Mouse (Mus musculus) heart, postnatal 0 days (tissue): ENCODE results near the gene Gm20547.

Source experiments
- CTCF ChIP-seq: IDR thresholded peaks from 2 replicates; pipeline ENCODE4 v1.5.1; 2016; ENCODE audit warnings: antibody characterized with exemption, control low read depth, low read depth
- EP300 ChIP-seq: IDR thresholded peaks from 2 replicates; pipeline ENCODE4 v1.6.1; 2016; ENCODE audit warnings: antibody characterized with exemption, low read depth

DNA sequence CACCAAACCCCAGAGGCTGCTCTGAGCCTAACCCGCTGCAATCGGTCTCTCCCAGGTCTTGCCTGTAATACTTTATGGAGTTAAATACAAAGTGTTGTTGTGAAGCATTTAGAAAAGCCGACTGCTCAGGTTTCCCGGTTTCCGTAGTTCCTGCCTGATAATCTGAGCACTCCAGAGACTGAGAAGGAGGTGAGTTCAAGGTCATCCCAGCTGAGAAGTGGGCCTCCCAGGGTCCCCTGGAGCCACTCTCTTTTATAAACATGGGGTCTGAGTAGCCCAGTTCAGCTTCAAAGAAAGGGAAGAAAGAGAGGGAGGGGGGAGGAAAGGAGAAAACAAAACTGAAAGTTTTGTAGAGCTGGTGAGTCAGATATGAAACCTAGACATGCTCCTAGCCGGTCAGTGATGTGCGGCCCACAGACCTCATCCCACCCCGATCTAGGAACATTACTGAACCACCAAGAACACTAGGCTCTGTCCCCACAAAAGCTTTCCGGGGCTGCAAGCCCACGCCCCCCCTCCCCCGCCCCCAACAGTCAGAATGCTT, 2.4 kb downstream of the Gm20547 start, which contains the start of gene Zbtb12:
- no peak for TF ChIP-seq EP300
- TF ChIP-seq CTCF, result no peak
